Mouse (Mus musculus) hindbrain, embryonic 12.5 days (tissue): ENCODE measurements around the gene Fcho1. TPM values are rescaled to one million over a fixed set of nuclear protein-coding genes. Genes with fewer than 3 reads are reported as not detected.
"Not testable (repeated sequence)": the region's sequence is repeated elsewhere in the genome, so short reads cannot be mapped to it uniquely, and the experiment has no call there.

ENCODE experiments used
- ATAC-seq: fragments of 200-750 bp; cut with Nextera tagmentation; 2 replicates; pipeline ENCODE4 v1.8.0; 2017; ENCODE audit warnings: moderate TSS enrichment; ENCODE audit not compliant: low FRiP score
- H3K27ac ChIP-seq: fragments of 300-500 bp; sonication (generic); 2 replicates; pipeline ENCODE4 v1.5.1; 2016; ENCODE audit warnings: mild to moderate bottlenecking
- H3K27me3 ChIP-seq: fragments of 300-500 bp; sonication (generic); 2 replicates; pipeline ENCODE4 v1.6.1; 2016; ENCODE audit warnings: mild to moderate bottlenecking
- H3K36me3 ChIP-seq: fragments of 300-500 bp; sonication (generic); 2 replicates; pipeline ENCODE4 v1.6.1; 2016; ENCODE audit warnings: mild to moderate bottlenecking
- H3K4me1 ChIP-seq: fragments of 300-500 bp; sonication (generic); 2 replicates; pipeline ENCODE4 v1.6.1; 2016
- H3K4me2 ChIP-seq: fragments of 300-500 bp; sonication (generic); replicated peaks from 2 replicates; pipeline ENCODE4 v1.6.1; 2016; ENCODE audit warnings: mild to moderate bottlenecking
- H3K4me3 ChIP-seq: fragments of 300-500 bp; sonication (generic); 2 replicates; pipeline ENCODE4 v1.5.1; 2016; ENCODE audit warnings: mild to moderate bottlenecking
- H3K9ac ChIP-seq: fragments of 300-500 bp; sonication (generic); 2 replicates; pipeline ENCODE4 v1.6.1; 2016; ENCODE audit warnings: mild to moderate bottlenecking, moderate library complexity
- H3K9me3 ChIP-seq: fragments of 300-500 bp; sonication (generic); replicated peaks from 2 replicates; pipeline ENCODE4 v1.6.1; 2016; ENCODE audit warnings: mild to moderate bottlenecking
- WGBS: fragments of 180-500 bp; shearing (Covaris S2); methylation state at CpG from one replicate; pipeline ENCODE4 v1.1.7; 2016; 5-methylcytosine and 5-hydroxymethylcytosine counted together
- polyA plus RNA-seq: library from polyadenylated mRNA; unstranded; fragments of >200 nt; fragmentation: Nextera tagmentation; extraction: Ambion mirVana; gene quantifications from 2 replicates; pipeline ENCODE4 v1.2.1, GENCODE M21; 2016

The Fcho1 gene
- 38.4 and 39.4 TPM in 2 replicates for polyA plus RNA-seq

- Histone ChIP-seq H3K4me3 (peak within 1 kb of the TSS; percentile 81), H3K4me2 (peak within 1 kb of the TSS; percentile 83), H3K27ac (peak within 1 kb of the TSS; percentile 35; the same call in 1 of the 2 replicates), H3K9ac (peak within 1 kb of the TSS; percentile 89), H3K9me3 (no peaks in the 10 kb centered on the region), H3K27me3 (peaks cover 23% of the 10 kb centered on the region), H3K4me1 (peaks cover 54% of the 10 kb centered on the region), H3K36me3 (no peaks in the 10 kb centered on the region)
- WGBS, result 1% methylated on average over 52 of the region's 54 CpGs
- peak; percentile 85 for ATAC-seq
These were observed at the start of gene Fcho1 for GRCm38 (mm10) chr8:71725122-71725924. Gene Fcho1, minus strand, starts transcription at chr8:71725716.

- H3K36me3 ChIP-seq, result no peaks in the 10 kb centered on the region
- H3K27ac ChIP-seq, result no peak overlapping the region
- ATAC-seq, result no peak
- 92% methylated on average over 15 of the region's 15 CpGs for WGBS
- no peak overlapping the region for H3K9ac ChIP-seq
- no peak overlapping the region for H3K4me2 ChIP-seq
- H3K4me1 ChIP-seq, result no peaks in the 10 kb centered on the region
- H3K4me3 ChIP-seq, result no peak overlapping the region
- H3K9me3 ChIP-seq, result peaks cover 10% of the 10 kb centered on the region; the same call in 1 of the 2 replicates
- H3K27me3 ChIP-seq, result no peaks in the 10 kb centered on the region
These were observed 45.8 kb upstream of the Fcho1 start for GRCm38 (mm10) chr8:71771336-71771735.

- H3K9ac ChIP-seq, result no peak overlapping the region
- H3K4me2 ChIP-seq, result no peak overlapping the region
- WGBS, result 41% methylated on average over 3 of the region's 3 CpGs
- H3K27ac ChIP-seq, result no peak overlapping the region
- no peaks in the 10 kb centered on the region for H3K4me1 ChIP-seq
- ATAC-seq, result no peak
- no peak overlapping the region for H3K4me3 ChIP-seq
- H3K36me3 ChIP-seq, result no peaks in the 10 kb centered on the region
- no peaks in the 10 kb centered on the region for H3K9me3 ChIP-seq
- no peaks in the 10 kb centered on the region for H3K27me3 ChIP-seq
These were observed 33.3 kb upstream of the Fcho1 start for GRCm38 (mm10) chr8:71758816-71759215.

- H3K9ac ChIP-seq, H3K27ac ChIP-seq, H3K4me2 ChIP-seq, H3K36me3 ChIP-seq, H3K27me3 ChIP-seq, H3K4me1 ChIP-seq, H3K4me3 ChIP-seq, H3K9me3 ChIP-seq, ATAC-seq: not testable (repeated sequence)
- WGBS, result 73% methylated on average over 7 of the region's 7 CpGs
These were observed 27.5 kb upstream of the Fcho1 start for GRCm38 (mm10) chr8:71752881-71753552.

- ATAC-seq, H3K9me3 ChIP-seq, H3K27me3 ChIP-seq, H3K27ac ChIP-seq, H3K4me1 ChIP-seq, H3K4me2 ChIP-seq, H3K36me3 ChIP-seq, H3K9ac ChIP-seq, H3K4me3 ChIP-seq: not testable (repeated sequence)
These were observed 26.7 kb upstream of the Fcho1 start for GRCm38 (mm10) chr8:71752263-71752662.

GRCm38 (mm10) chr8:71751337-71751886 lies 25.9 kb upstream of the Fcho1 start:
- not testable (repeated sequence) for H3K36me3 ChIP-seq, H3K4me3 ChIP-seq, H3K9ac ChIP-seq, H3K9me3 ChIP-seq, H3K4me1 ChIP-seq, H3K4me2 ChIP-seq, H3K27me3 ChIP-seq, H3K27ac ChIP-seq
- WGBS, result 62% methylated on average over 2 of the region's 2 CpGs
- peak; percentile 29; the same call in 1 of the 2 replicates for ATAC-seq

- H3K27ac ChIP-seq, H3K9ac ChIP-seq, ATAC-seq, H3K4me3 ChIP-seq, H3K36me3 ChIP-seq, H3K9me3 ChIP-seq, H3K4me2 ChIP-seq, H3K4me1 ChIP-seq, H3K27me3 ChIP-seq: not testable (repeated sequence)
- WGBS, result 86% methylated on average over 6 of the region's 6 CpGs
These were observed 24.0 kb upstream of the Fcho1 start for GRCm38 (mm10) chr8:71749321-71750075.

- not testable (repeated sequence) for H3K4me2 ChIP-seq, H3K4me3 ChIP-seq, H3K9ac ChIP-seq, H3K9me3 ChIP-seq, ATAC-seq, H3K27me3 ChIP-seq, H3K27ac ChIP-seq, H3K36me3 ChIP-seq, H3K4me1 ChIP-seq
These were observed 21.6 kb upstream of the Fcho1 start for GRCm38 (mm10) chr8:71747082-71747481.

GRCm38 (mm10) chr8:71745322-71745721 lies 19.8 kb upstream of the Fcho1 start:
- WGBS, result 80% methylated on average over 1 of the region's 1 CpGs
- Histone ChIP-seq H3K9me3 (no peaks in the 10 kb centered on the region), H3K27ac (no peak overlapping the region), H3K9ac (no peak overlapping the region), H3K36me3 (no peaks in the 10 kb centered on the region), H3K4me3 (no peak overlapping the region), H3K4me2 (no peak overlapping the region), H3K27me3 (peaks cover 11% of the 10 kb centered on the region), H3K4me1 (peaks cover 6% of the 10 kb centered on the region)
- ATAC-seq, result no peak

- Histone ChIP-seq H3K4me2 (no peak overlapping the region), H3K4me3 (no peak overlapping the region), H3K27ac (no peak overlapping the region), H3K36me3 (no peaks in the 10 kb centered on the region), H3K9me3 (no peaks in the 10 kb centered on the region), H3K4me1 (peaks cover 6% of the 10 kb centered on the region), H3K9ac (no peak overlapping the region), H3K27me3 (peaks cover 11% of the 10 kb centered on the region)
- ATAC-seq, result no peak
- 72% methylated on average over 2 of the region's 2 CpGs for WGBS
These were observed 17.3 kb upstream of the Fcho1 start for GRCm38 (mm10) chr8:71742783-71743182.

- Histone ChIP-seq H3K9me3 (no peaks in the 10 kb centered on the region), H3K4me2 (peak overlapping the region; percentile 42), H3K9ac (no peak overlapping the region), H3K4me1 (peaks cover 6% of the 10 kb centered on the region), H3K27ac (no peak overlapping the region), H3K27me3 (peaks cover 11% of the 10 kb centered on the region), H3K36me3 (no peaks in the 10 kb centered on the region), H3K4me3 (peak overlapping the region; percentile 3; the same call in 1 of the 2 replicates)
- ATAC-seq, result peak; percentile 29; the same call in 1 of the 2 replicates
- 4% methylated on average over 19 of the region's 19 CpGs for WGBS
These were observed 16.2 kb upstream of the Fcho1 start for GRCm38 (mm10) chr8:71741687-71742114.

GRCm38 (mm10) chr8:71741226-71741625 lies 15.7 kb upstream of the Fcho1 start:
- Histone ChIP-seq H3K27me3 (peaks cover 11% of the 10 kb centered on the region), H3K27ac (no peak overlapping the region), H3K36me3 (no peaks in the 10 kb centered on the region), H3K9ac (no peak overlapping the region), H3K9me3 (no peaks in the 10 kb centered on the region), H3K4me3 (peak overlapping the region; percentile 3; the same call in 1 of the 2 replicates), H3K4me1 (peaks cover 6% of the 10 kb centered on the region), H3K4me2 (peak overlapping the region; percentile 42)
- WGBS, result 37% methylated on average over 3 of the region's 3 CpGs
- no peak for ATAC-seq
